In genomic region chr4:127243552-127243951, GRCm38 (mm10) we compare ENCODE assay signal across 8 mouse cellular contexts. TPM values are rescaled to one million over a fixed set of nuclear protein-coding genes. Genes with fewer than 3 reads are reported as not detected.
DNase-seq lines count a peak whose midpoint lies in the region; ATAC-seq and TF ChIP-seq lines count a peak whose summit lies in the region.

TSS of gene Smim12 (plus strand) at chr4:127243784.

- under 1% methylated on average over 29 of the region's 29 CpGs for WGBS in embryonic facial prominence, embryonic 13.5 days
- under 1% methylated on average over 29 of the region's 29 CpGs for WGBS in kidney, adult 2 months
- under 1% methylated on average over 29 of the region's 29 CpGs for WGBS in limb, embryonic 12.5 days
- 0% methylated on average over 29 of the region's 29 CpGs for WGBS in midbrain, embryonic 15.5 days
- under 1% methylated on average over 29 of the region's 29 CpGs for WGBS in spleen, adult 2 months

- H3K4me1 ChIP-seq in embryonic facial prominence, embryonic 13.5 days, result peaks cover 14% of the 10 kb centered on the region
- H3K4me1 ChIP-seq in kidney, adult 2 months (ENCODE audit: control insufficient read depth, insufficient read depth, low read length), result peaks cover 8% of the 10 kb centered on the region; the same call in 1 of the 2 replicates
- H3K4me1 ChIP-seq in limb, embryonic 12.5 days (replicated peaks), result peaks cover 10% of the 10 kb centered on the region
- H3K4me1 ChIP-seq in midbrain, embryonic 15.5 days, result peaks cover 17% of the 10 kb centered on the region
- peaks cover 10% of the 10 kb centered on the region for H3K4me1 ChIP-seq in spleen, adult 2 months (ENCODE audit: control insufficient read depth, insufficient read depth, insufficient read length)

- peak within 1 kb of the TSS; percentile 99 for H3K9ac ChIP-seq in embryonic facial prominence, embryonic 13.5 days
- H3K9ac ChIP-seq in limb, embryonic 12.5 days (replicated peaks), result peak within 1 kb of the TSS; percentile 84
- H3K9ac ChIP-seq in midbrain, embryonic 15.5 days, result peak within 1 kb of the TSS; percentile 80

- TF ChIP-seq POLR2A in kidney, adult 2 months (IDR thresholded peaks at IDR 0.05; ENCODE audit: low read depth, low read length), result peak; percentile 32
- TF ChIP-seq POLR2A in spleen, adult 2 months (IDR thresholded peaks at IDR 0.05; ENCODE audit: low read depth, low read length), result no peak

- 0 out of 2 replicates have a peak, but pooled peaks cover 2% of the 10 kb centered on the region for H3K27me3 ChIP-seq in embryonic facial prominence, embryonic 13.5 days
- no peaks in the 10 kb centered on the region for H3K27me3 ChIP-seq in kidney, adult 2 months (replicated peaks; ENCODE audit: control insufficient read depth, insufficient read depth, low read length)
- peaks cover 4% of the 10 kb centered on the region for H3K27me3 ChIP-seq in limb, embryonic 12.5 days
- no peaks in the 10 kb centered on the region for H3K27me3 ChIP-seq in midbrain, embryonic 15.5 days (replicated peaks)
- H3K27me3 ChIP-seq in spleen, adult 2 months (ENCODE audit: control insufficient read depth, insufficient read depth, low read length), result no peaks in the 10 kb centered on the region

- peak; percentile 92 for TF ChIP-seq CTCF in kidney, adult 2 months (conservative IDR thresholded peaks at IDR 0.05; ENCODE audit: insufficient read depth, insufficient read length, low read depth, low read length)
- peak; percentile 95 for TF ChIP-seq CTCF in spleen, adult 2 months (IDR thresholded peaks at IDR 0.05; ENCODE audit: extremely low read depth, insufficient read depth, insufficient read length, insufficient replicate concordance)

- H3K27ac ChIP-seq in embryonic facial prominence, embryonic 13.5 days, result peak within 1 kb of the TSS; percentile 33; the same call in 1 of the 2 replicates
- peak within 1 kb of the TSS; percentile 32 for H3K27ac ChIP-seq in kidney, adult 2 months (ENCODE audit: insufficient read depth, low read depth, low read length)
- no peak within 1 kb of the TSS for H3K27ac ChIP-seq in limb, embryonic 12.5 days
- H3K27ac ChIP-seq in midbrain, embryonic 15.5 days, result 0 out of 2 replicates have a peak within 1 kb of the TSS, but pooled peaks have one; percentile 35
- H3K27ac ChIP-seq in spleen, adult 2 months (ENCODE audit: insufficient read depth, low read length), result peak within 1 kb of the TSS; percentile 64

- peak; percentile 84 for ATAC-seq in embryonic facial prominence, embryonic 13.5 days (ENCODE audit: insufficient number of reproducible peaks, insufficient read depth, low FRiP score, low TSS enrichment, low read depth)
- ATAC-seq in limb, embryonic 12.5 days (ENCODE audit: insufficient number of reproducible peaks, insufficient read depth, low FRiP score, low TSS enrichment, low read depth), result peak; percentile 92
- ATAC-seq in midbrain, embryonic 15.5 days (replicated peaks), result peak; percentile 93

- DNase-seq in 3134 (ENCODE audit: extremely low read depth, insufficient read length, low spot score), result peak; percentile 95
- DNase-seq in adrenal gland, postnatal 36 days, result peak; percentile 99 to 100
- peak; percentile 98 to 100 for DNase-seq in heart, adult 18-20 months
- DNase-seq in kidney, adult 2 months, result peak; percentile 99
- peak; percentile 94 to 98 for DNase-seq in spleen, adult 2 months (ENCODE audit: low read depth in 1 of 2, low spot score in 2 of 2)

- peaks cover 19% of the 10 kb centered on the region for H3K36me3 ChIP-seq in embryonic facial prominence, embryonic 13.5 days
- H3K36me3 ChIP-seq in kidney, adult 2 months (ENCODE audit: control insufficient read depth, insufficient read depth, low read length), result no peaks in the 10 kb centered on the region
- H3K36me3 ChIP-seq in limb, embryonic 12.5 days, result peaks cover 22% of the 10 kb centered on the region
- peaks cover 12% of the 10 kb centered on the region for H3K36me3 ChIP-seq in midbrain, embryonic 15.5 days (replicated peaks)
- H3K36me3 ChIP-seq in spleen, adult 2 months (ENCODE audit: control insufficient read depth, insufficient read depth, low read length), result peaks cover 4% of the 10 kb centered on the region; the same call in 1 of the 2 replicates

- peak within 1 kb of the TSS; percentile 88 for H3K4me2 ChIP-seq in embryonic facial prominence, embryonic 13.5 days
- H3K4me2 ChIP-seq in limb, embryonic 12.5 days, result peak within 1 kb of the TSS; percentile 93
- H3K4me2 ChIP-seq in midbrain, embryonic 15.5 days, result peak within 1 kb of the TSS; percentile 88

- H3K4me3 ChIP-seq in embryonic facial prominence, embryonic 13.5 days, result peak within 1 kb of the TSS; percentile 97
- H3K4me3 ChIP-seq in kidney, adult 2 months (ENCODE audit: insufficient read depth, low read depth, low read length), result peak within 1 kb of the TSS; percentile 99
- H3K4me3 ChIP-seq in limb, embryonic 12.5 days (replicated peaks), result peak within 1 kb of the TSS; percentile 96
- H3K4me3 ChIP-seq in midbrain, embryonic 15.5 days, result peak within 1 kb of the TSS; percentile 66
- peak within 1 kb of the TSS; percentile 91 for H3K4me3 ChIP-seq in spleen, adult 2 months (ENCODE audit: extremely low read depth, insufficient read depth, insufficient read length)

- no peaks in the 10 kb centered on the region for H3K9me3 ChIP-seq in embryonic facial prominence, embryonic 13.5 days
- H3K9me3 ChIP-seq in limb, embryonic 12.5 days, result no peaks in the 10 kb centered on the region
- H3K9me3 ChIP-seq in midbrain, embryonic 15.5 days, result no peaks in the 10 kb centered on the region

RNA-seq across cellular contexts. Expression of gene Smim12, which starts in this region (rescaled TPM):
- 10 to 100 TPM; 51.5 to 52.6 TPM for total RNA-seq in adrenal gland, postnatal 36 days (2021)
- 42.2 and 53.0 TPM in 2 replicates for polyA plus RNA-seq in embryonic facial prominence, embryonic 13.5 days (2015; fragmentation: Nextera tagmentation; extraction: Ambion mirVana)
- 10 to 100 TPM; 54.9 to 61.9 TPM for total RNA-seq in heart, adult 18-20 months (2021)
- polyA plus RNA-seq in kidney, adult 2 months (2012; rRNA removed), result 48.8 and 49.9 TPM in 2 replicates
- polyA plus RNA-seq in limb, embryonic 12.5 days (2016; fragmentation: Nextera tagmentation; extraction: Ambion mirVana), result 49.0 and 52.5 TPM in 2 replicates
- polyA plus RNA-seq in midbrain, embryonic 15.5 days (2015; fragmentation: Nextera tagmentation; extraction: Ambion mirVana), result 43.5 and 49.1 TPM in 2 replicates
- 19.3 and 28.6 TPM in 2 replicates for polyA plus RNA-seq in spleen, adult 2 months (2012; rRNA removed)
